Mouse (Mus musculus) hindbrain, embryonic 12.5 days (tissue): ENCODE measurements at regions not wholly inside any gene's neighbourhood (a gene's known extent, or its start where the extent isn't known, plus 50 kb on each side); places are given as distances from the start of the nearest gene placed in this dataset.

Source experiments
- ATAC-seq: fragments of 200-750 bp; cut with Nextera tagmentation; 2 replicates; pipeline ENCODE4 v1.8.0; 2017; ENCODE audit warnings: moderate TSS enrichment; ENCODE audit not compliant: low FRiP score
- H3K27ac ChIP-seq: fragments of 300-500 bp; sonication (generic); 2 replicates; pipeline ENCODE4 v1.5.1; 2016; ENCODE audit warnings: mild to moderate bottlenecking
- H3K27me3 ChIP-seq: fragments of 300-500 bp; sonication (generic); 2 replicates; pipeline ENCODE4 v1.6.1; 2016; ENCODE audit warnings: mild to moderate bottlenecking
- H3K36me3 ChIP-seq: fragments of 300-500 bp; sonication (generic); 2 replicates; pipeline ENCODE4 v1.6.1; 2016; ENCODE audit warnings: mild to moderate bottlenecking
- H3K4me1 ChIP-seq: fragments of 300-500 bp; sonication (generic); 2 replicates; pipeline ENCODE4 v1.6.1; 2016
- H3K4me2 ChIP-seq: fragments of 300-500 bp; sonication (generic); replicated peaks from 2 replicates; pipeline ENCODE4 v1.6.1; 2016; ENCODE audit warnings: mild to moderate bottlenecking
- H3K4me3 ChIP-seq: fragments of 300-500 bp; sonication (generic); 2 replicates; pipeline ENCODE4 v1.5.1; 2016; ENCODE audit warnings: mild to moderate bottlenecking
- H3K9ac ChIP-seq: fragments of 300-500 bp; sonication (generic); 2 replicates; pipeline ENCODE4 v1.6.1; 2016; ENCODE audit warnings: mild to moderate bottlenecking, moderate library complexity
- H3K9me3 ChIP-seq: fragments of 300-500 bp; sonication (generic); replicated peaks from 2 replicates; pipeline ENCODE4 v1.6.1; 2016; ENCODE audit warnings: mild to moderate bottlenecking
- WGBS: fragments of 180-500 bp; shearing (Covaris S2); methylation state at CpG from one replicate; pipeline ENCODE4 v1.1.7; 2016; 5-methylcytosine and 5-hydroxymethylcytosine counted together

GRCm38 (mm10) chr10:87687844-87688243 lies 166.2 kb downstream of the Pah start:
- Histone ChIP-seq H3K27me3 (no peaks in the 10 kb centered on the region), H3K9ac (no peak overlapping the region), H3K27ac (no peak overlapping the region), H3K9me3 (no peaks in the 10 kb centered on the region), H3K4me1 (no peaks in the 10 kb centered on the region), H3K36me3 (no peaks in the 10 kb centered on the region), H3K4me3 (no peak overlapping the region), H3K4me2 (no peak overlapping the region)
- 89% methylated on average over 2 of the region's 2 CpGs for WGBS
- no peak for ATAC-seq

GRCm38 (mm10) chr10:87690831-87691230 lies 167.2 kb upstream of the Igf1 start:
- H3K27me3 ChIP-seq: no peaks in the 10 kb centered on the region
- H3K27ac ChIP-seq: no peak overlapping the region
- no peak for ATAC-seq
- no peaks in the 10 kb centered on the region for H3K36me3 ChIP-seq
- H3K4me3 ChIP-seq: no peak overlapping the region
- no peak overlapping the region for H3K9ac ChIP-seq
- no peaks in the 10 kb centered on the region for H3K4me1 ChIP-seq
- no peaks in the 10 kb centered on the region for H3K9me3 ChIP-seq
- no peak overlapping the region for H3K4me2 ChIP-seq

GRCm38 (mm10) chr10:87696485-87696884 lies 161.6 kb upstream of the Igf1 start:
- ATAC-seq: no peak
- Histone ChIP-seq H3K4me2 (no peak overlapping the region), H3K4me1 (no peaks in the 10 kb centered on the region), H3K9me3 (no peaks in the 10 kb centered on the region), H3K27me3 (no peaks in the 10 kb centered on the region), H3K27ac (no peak overlapping the region), H3K36me3 (no peaks in the 10 kb centered on the region), H3K4me3 (no peak overlapping the region), H3K9ac (no peak overlapping the region)
- 77% methylated on average over 4 of the region's 4 CpGs for WGBS

GRCm38 (mm10) chr10:87711209-87711608 lies 146.9 kb upstream of the Igf1 start:
- Histone ChIP-seq H3K9ac (no peak overlapping the region), H3K36me3 (no peaks in the 10 kb centered on the region), H3K4me2 (no peak overlapping the region), H3K27ac (no peak overlapping the region), H3K27me3 (no peaks in the 10 kb centered on the region), H3K4me3 (no peak overlapping the region), H3K4me1 (no peaks in the 10 kb centered on the region; the same call in 1 of the 2 replicates), H3K9me3 (no peaks in the 10 kb centered on the region)
- 85% methylated on average over 4 of the region's 4 CpGs for WGBS
- ATAC-seq: no peak

- no peak overlapping the region for H3K4me3 ChIP-seq
- H3K4me2 ChIP-seq: no peak overlapping the region
- no peaks in the 10 kb centered on the region for H3K9me3 ChIP-seq
- H3K9ac ChIP-seq: no peak overlapping the region
- H3K4me1 ChIP-seq: no peaks in the 10 kb centered on the region; the same call in 1 of the 2 replicates
- 58% methylated on average over 3 of the region's 3 CpGs for WGBS
- H3K27ac ChIP-seq: no peak overlapping the region
- no peaks in the 10 kb centered on the region for H3K36me3 ChIP-seq
- ATAC-seq: no peak
- no peaks in the 10 kb centered on the region for H3K27me3 ChIP-seq
Observed at GRCm38 (mm10) chr10:87711798-87712197, 146.3 kb upstream of the Igf1 start.

GRCm38 (mm10) chr10:87715874-87716600 lies 142.0 kb upstream of the Igf1 start:
- Histone ChIP-seq H3K4me2 (no peak overlapping the region), H3K27me3 (no peaks in the 10 kb centered on the region), H3K4me3 (no peak overlapping the region), H3K36me3 (no peaks in the 10 kb centered on the region), H3K9ac (no peak overlapping the region), H3K9me3 (no peaks in the 10 kb centered on the region), H3K27ac (no peak overlapping the region), H3K4me1 (no peaks in the 10 kb centered on the region)
- ATAC-seq: no peak
- 83% methylated on average over 6 of the region's 6 CpGs for WGBS

- no peaks in the 10 kb centered on the region for H3K4me1 ChIP-seq
- H3K27ac ChIP-seq: no peak overlapping the region
- H3K9ac ChIP-seq: no peak overlapping the region
- no peak overlapping the region for H3K4me2 ChIP-seq
- H3K27me3 ChIP-seq: no peaks in the 10 kb centered on the region
- H3K36me3 ChIP-seq: no peaks in the 10 kb centered on the region
- H3K9me3 ChIP-seq: no peaks in the 10 kb centered on the region
- no peak for ATAC-seq
- no peak overlapping the region for H3K4me3 ChIP-seq
Observed at GRCm38 (mm10) chr10:87717156-87717555, 140.9 kb upstream of the Igf1 start.

- Histone ChIP-seq H3K9me3 (no peaks in the 10 kb centered on the region), H3K36me3 (no peaks in the 10 kb centered on the region), H3K27ac (no peak overlapping the region), H3K9ac (no peak overlapping the region), H3K27me3 (no peaks in the 10 kb centered on the region), H3K4me2 (no peak overlapping the region), H3K4me3 (no peak overlapping the region), H3K4me1 (no peaks in the 10 kb centered on the region)
- WGBS: 92% methylated on average over 7 of the region's 7 CpGs
- no peak for ATAC-seq
Observed at GRCm38 (mm10) chr10:87718491-87718890, 139.6 kb upstream of the Igf1 start.

- ATAC-seq: no peak
- Histone ChIP-seq H3K36me3 (no peaks in the 10 kb centered on the region), H3K4me2 (no peak overlapping the region), H3K9me3 (no peaks in the 10 kb centered on the region), H3K9ac (no peak overlapping the region), H3K27ac (no peak overlapping the region), H3K4me1 (no peaks in the 10 kb centered on the region), H3K27me3 (no peaks in the 10 kb centered on the region), H3K4me3 (no peak overlapping the region)
Observed at GRCm38 (mm10) chr10:87719978-87720377, 138.1 kb upstream of the Igf1 start.

GRCm38 (mm10) chr10:87722244-87722643 lies 135.8 kb upstream of the Igf1 start:
- no peak overlapping the region for H3K4me3 ChIP-seq
- H3K4me2 ChIP-seq: no peak overlapping the region
- H3K27me3 ChIP-seq: no peaks in the 10 kb centered on the region
- H3K9me3 ChIP-seq: no peaks in the 10 kb centered on the region
- H3K36me3 ChIP-seq: no peaks in the 10 kb centered on the region
- H3K9ac ChIP-seq: no peak overlapping the region
- WGBS: 81% methylated on average over 3 of the region's 3 CpGs
- ATAC-seq: no peak
- no peak overlapping the region for H3K27ac ChIP-seq
- H3K4me1 ChIP-seq: no peaks in the 10 kb centered on the region

- no peaks in the 10 kb centered on the region for H3K27me3 ChIP-seq
- no peak overlapping the region for H3K9ac ChIP-seq
- no peak overlapping the region for H3K4me2 ChIP-seq
- no peak overlapping the region for H3K27ac ChIP-seq
- no peaks in the 10 kb centered on the region for H3K4me1 ChIP-seq
- no peak for ATAC-seq
- 93% methylated on average over 1 of the region's 1 CpGs for WGBS
- no peak overlapping the region for H3K4me3 ChIP-seq
- no peaks in the 10 kb centered on the region for H3K9me3 ChIP-seq
- no peaks in the 10 kb centered on the region for H3K36me3 ChIP-seq
Observed at GRCm38 (mm10) chr10:87732658-87733057, 125.4 kb upstream of the Igf1 start.

- H3K27me3 ChIP-seq: no peaks in the 10 kb centered on the region
- H3K4me3 ChIP-seq: no peak overlapping the region
- 88% methylated on average over 7 of the region's 7 CpGs for WGBS
- ATAC-seq: no peak
- H3K36me3 ChIP-seq: no peaks in the 10 kb centered on the region
- H3K9ac ChIP-seq: no peak overlapping the region
- H3K4me1 ChIP-seq: no peaks in the 10 kb centered on the region
- no peak overlapping the region for H3K27ac ChIP-seq
- no peaks in the 10 kb centered on the region for H3K9me3 ChIP-seq
- no peak overlapping the region for H3K4me2 ChIP-seq
Observed at GRCm38 (mm10) chr10:87733241-87733640, 124.8 kb upstream of the Igf1 start.

GRCm38 (mm10) chr10:87740323-87740722 lies 117.7 kb upstream of the Igf1 start:
- H3K4me1 ChIP-seq: no peaks in the 10 kb centered on the region
- no peak overlapping the region for H3K27ac ChIP-seq
- H3K9me3 ChIP-seq: no peaks in the 10 kb centered on the region
- no peak overlapping the region for H3K9ac ChIP-seq
- no peak overlapping the region for H3K4me2 ChIP-seq
- ATAC-seq: no peak
- no peaks in the 10 kb centered on the region for H3K36me3 ChIP-seq
- no peaks in the 10 kb centered on the region for H3K27me3 ChIP-seq
- no peak overlapping the region for H3K4me3 ChIP-seq
- WGBS: 70% methylated on average over 8 of the region's 8 CpGs
